Mouse (Mus musculus) testis, adult 10 weeks (tissue): Measurements from ENCODE around the gene AL731706.2. TPM values are rescaled to one million over a fixed set of nuclear protein-coding genes. Genes with fewer than 3 reads are reported as not detected.

Experiments
- polyA plus RNA-seq: library from polyadenylated mRNA; stranded (reverse); fragments of 350-450 nt; fragmentation: Illumina TruSeq; extraction: RNeasy Lipid Tissue Mini Kit (QIAGEN cat#74804); gene quantifications from one replicate; pipeline ENCODE4 v1.2.3, GENCODE M21; 2014; ENCODE audit warnings: low read depth, low replicate concordance

Gene AL731706.2
- polyA plus RNA-seq = 23.3 TPM

GRCm38 (mm10) chr2:136885579-136885978 lies at the start of gene AL731706.2:
Gene AL731706.2, minus strand, starts transcription at chr2:136885679.

DNA sequence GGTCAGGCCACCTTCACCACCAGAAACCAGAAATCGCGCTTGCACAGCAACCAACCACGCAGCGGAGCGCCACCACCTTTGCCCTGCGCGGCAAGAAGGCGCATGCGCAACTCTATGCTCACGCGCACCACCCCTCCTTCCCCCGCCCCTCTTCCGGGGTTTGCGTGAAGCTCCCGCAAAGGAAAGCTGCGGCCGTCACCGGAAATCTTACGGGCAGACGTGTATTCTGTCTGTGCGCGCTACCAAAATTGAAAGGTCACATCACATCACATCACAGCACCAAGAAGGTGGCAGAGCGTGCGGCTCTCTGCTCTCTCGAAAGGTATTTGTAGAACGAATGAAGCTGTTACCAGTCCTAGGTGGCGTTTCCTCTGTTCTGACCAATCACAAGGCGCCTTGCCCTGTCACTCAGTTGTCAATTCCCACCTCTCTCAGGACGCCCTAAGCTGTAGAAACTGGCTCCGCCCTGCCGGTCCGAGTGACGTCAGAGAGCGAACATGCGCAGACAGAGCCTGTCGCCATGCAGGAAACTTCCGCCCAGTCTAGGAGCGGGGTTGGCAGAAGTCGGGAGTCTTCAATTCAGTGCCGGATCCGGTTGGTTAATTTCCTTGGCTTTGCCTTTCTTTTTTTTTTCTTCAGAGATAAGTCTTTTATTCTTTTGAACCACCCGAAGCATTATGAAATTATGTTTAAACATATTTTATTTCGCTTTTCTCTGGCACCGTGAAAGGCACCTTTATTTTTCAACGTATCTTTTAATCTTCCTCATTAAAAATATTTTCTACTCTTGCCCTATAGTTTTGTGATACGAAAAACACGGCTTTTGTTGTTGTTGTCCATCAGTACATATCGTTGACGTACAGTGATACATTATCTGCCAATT lies 5.8 kb upstream of the AL731706.2 start, which contains the start of the genes Slx4ip, AL731706.1 and Mkks:
Slx4ip (plus strand) TSS at position 151 of the 883 bp plus-strand sequence.
AL731706.1 (minus strand) TSS at position 322 of the 883 bp plus-strand sequence.
Mkks (minus strand) TSS at position 322 of the 883 bp plus-strand sequence.

Other genes with a start within 250 kb of the AL731706.2 start
- 0.18 TPM for gene Snap25, start 172.2 kb downstream of the AL731706.2 start, polyA plus RNA-seq
- 18.2 TPM for gene Slx4ip, start 5.5 kb upstream of the AL731706.2 start, polyA plus RNA-seq
- gene AL731706.1, start 5.7 kb upstream of the AL731706.2 start, polyA plus RNA-seq = 3.4 TPM
- 24.8 TPM for gene Mkks, start 5.7 kb upstream of the AL731706.2 start, polyA plus RNA-seq
- 10.2 TPM for gene Jag1, start 231.0 kb upstream of the AL731706.2 start, polyA plus RNA-seq